Mouse (Mus musculus) left cerebral cortex, postnatal 36 days (tissue): ENCODE results near the gene Tmc1. TPM values are rescaled to one million over a fixed set of nuclear protein-coding genes. Genes with fewer than 3 reads are reported as not detected.

Source experiments
- DNase-seq, 2 experiments: peaks; one replicate each; pipeline ENCODE4 v3.0.0; 2021 to 2022; ENCODE audit warnings: low spot score in 2 of 2, mixed read lengths in 1 of 2
- intact Hi-C: fragments of 180-260 bp; cut with DNase I; formaldehyde crosslinking; loops from one replicate; pipeline ENCODE4 v1.15.1; 2025
- total RNA-seq, 2 experiments: library from RNA; stranded (reverse); gene quantifications; 2 replicates each; pipeline ENCODE4 v1.2.3; 2021

The Tmc1 gene
- under 1 TPM; 0.22 to 0.41 TPM for total RNA-seq

- intact Hi-C loops: no loop called here
- DNase-seq: no peak
Measured at GRCm38 (mm10) chr19:20953874-20954273, at the start of gene Tmc1. Tmc1 (minus strand) TSS chr19:20954202.

- no peak for DNase-seq
- intact Hi-C loops: no loop called here
Measured at GRCm38 (mm10) chr19:21001552-21001951, 47.5 kb upstream of the Tmc1 start.

GRCm38 (mm10) chr19:20979244-20979643 is 25.2 kb upstream of the Tmc1 start:
- intact Hi-C loops: no loop called here
- DNase-seq: no peak

GRCm38 (mm10) chr19:20978148-20978547 is 24.1 kb upstream of the Tmc1 start:
- no peak for DNase-seq
- intact Hi-C loops: no loop called here

GRCm38 (mm10) chr19:20971926-20972325 is 17.9 kb upstream of the Tmc1 start:
- no peak for DNase-seq
- intact Hi-C loops: no loop called here

GRCm38 (mm10) chr19:20954815-20955214 is 813 bp upstream of the Tmc1 start:
- intact Hi-C loops: no loop called here
- no peak for DNase-seq

GRCm38 (mm10) chr19:20944446-20944845 is 9.6 kb downstream of the Tmc1 start:
- intact Hi-C loops: no loop called here
- DNase-seq: no peak

- intact Hi-C loops: no loop called here
- DNase-seq: no peak
Measured at GRCm38 (mm10) chr19:20924282-20924681, 29.7 kb downstream of the Tmc1 start.

- no peak for DNase-seq
- intact Hi-C loops: no loop called here
Measured at GRCm38 (mm10) chr19:20923336-20924211, 30.4 kb downstream of the Tmc1 start.

GRCm38 (mm10) chr19:20918241-20918640 is 35.8 kb downstream of the Tmc1 start:
- intact Hi-C loops: no loop called here
- no peak for DNase-seq

- intact Hi-C loops: no loop called here
- DNase-seq: no peak
Measured at GRCm38 (mm10) chr19:20915151-20915550, 38.9 kb downstream of the Tmc1 start.

- intact Hi-C loops: no loop called here
Measured at GRCm38 (mm10) chr19:20910356-20910755, 43.6 kb downstream of the Tmc1 start.

GRCm38 (mm10) chr19:20881205-20881604 is 72.8 kb downstream of the Tmc1 start:
- no peak for DNase-seq
- intact Hi-C loops: no loop called here

More at GRCm38 (mm10) chr19:20910356-20910755, 43.6 kb downstream of the Tmc1 start:
- no peak for DNase-seq

GRCm38 (mm10) chr19:20875881-20876280 is 78.1 kb downstream of the Tmc1 start:
- intact Hi-C loops: no loop called here
- no peak for DNase-seq

GRCm38 (mm10) chr19:20861779-20862178 is 92.2 kb downstream of the Tmc1 start:
- DNase-seq: no peak
- intact Hi-C loops: no loop called here

- DNase-seq: no peak
- intact Hi-C loops: no loop called here
Measured at GRCm38 (mm10) chr19:20860270-20860669, 93.7 kb downstream of the Tmc1 start.

- DNase-seq: no peak
- intact Hi-C loops: no loop called here
Measured at GRCm38 (mm10) chr19:20857819-20858218, 96.2 kb downstream of the Tmc1 start.

- no peak for DNase-seq
- intact Hi-C loops: no loop called here
Measured at GRCm38 (mm10) chr19:20848906-20849305, 105.1 kb downstream of the Tmc1 start.

- intact Hi-C loops: no loop called here
- no peak for DNase-seq
Measured at GRCm38 (mm10) chr19:20847476-20848073, 106.4 kb downstream of the Tmc1 start.

- DNase-seq: no peak
- intact Hi-C loops: no loop called here
Measured at GRCm38 (mm10) chr19:20837422-20837821, 116.6 kb downstream of the Tmc1 start.
